Mouse (Mus musculus) cerebellum, adult 11-12 months (tissue): Measurements from ENCODE around the gene Crb1.

Source experiments
- DNase-seq: peaks from one replicate; pipeline ENCODE4 v3.0.0; 2022

Crb1 gene

GRCm38 (mm10) chr1:139210505-139210904 is 166.4 kb downstream of the Crb1 start:
- DNase-seq: no peak

GRCm38 (mm10) chr1:139209796-139210195 is 167.1 kb downstream of the Crb1 start:
- no peak for DNase-seq

- DNase-seq: no peak
These were observed 170.6 kb downstream of the Crb1 start for GRCm38 (mm10) chr1:139206259-139206658.

- no peak for DNase-seq
These were observed 173.9 kb downstream of the Crb1 start for GRCm38 (mm10) chr1:139203026-139203425.

GRCm38 (mm10) chr1:139194428-139195028 is 182.4 kb downstream of the Crb1 start:
- no peak for DNase-seq

GRCm38 (mm10) chr1:139194011-139194410 is 182.9 kb downstream of the Crb1 start:
- no peak for DNase-seq

- no peak for DNase-seq
These were observed 184.3 kb downstream of the Crb1 start for GRCm38 (mm10) chr1:139192635-139193034.

GRCm38 (mm10) chr1:139180481-139181149 is 196.3 kb downstream of the Crb1 start:
- no peak for DNase-seq

GRCm38 (mm10) chr1:139179707-139180106 is 197.2 kb downstream of the Crb1 start:
- DNase-seq: no peak

- DNase-seq: no peak
These were observed 202.7 kb downstream of the Crb1 start for GRCm38 (mm10) chr1:139174058-139174832.

GRCm38 (mm10) chr1:139162814-139163213 is 214.1 kb downstream of the Crb1 start:
- DNase-seq: no peak

- no peak for DNase-seq
These were observed 215.3 kb downstream of the Crb1 start for GRCm38 (mm10) chr1:139161619-139162018.

- DNase-seq: no peak
These were observed 220.5 kb downstream of the Crb1 start for GRCm38 (mm10) chr1:139156397-139156796.

GRCm38 (mm10) chr1:139153493-139153892 is 223.4 kb downstream of the Crb1 start:
- DNase-seq: no peak

GRCm38 (mm10) chr1:139153006-139153405 is 223.9 kb downstream of the Crb1 start:
- DNase-seq: no peak
